In genomic region chr6:5956316-5956913, GRCm38 (mm10) we compare ENCODE assay signal across 23 mouse cellular contexts.
A peak's percentile ranks its signal among the peaks of the same experiment; 100 is the strongest.
DNase-seq lines count a peak whose midpoint lies in the region; ATAC-seq and TF ChIP-seq lines count a peak whose summit lies in the region.
"Had no signal": no experiment of that assay in that cellular context is flagged by ENCODE, and none has a peak within 500 bp of the region (broad histone marks: within the 10 kb centered on the region; RNA-seq: fewer than 3 reads in every experiment).

No protein-coding gene starts in this region.

- DNase-seq in left cerebral cortex, postnatal 4 days = peak; percentile 21
- no peak for DNase-seq in left cerebral cortex, adult 9 months (ENCODE audit: low spot score in 2 of 2)
- peak; percentile 49 for DNase-seq in embryonic facial prominence, embryonic 11.5 days (ENCODE audit: low spot score)
- DNase-seq in limb, embryonic 11.5 days (ENCODE audit: low spot score) = peak; percentile 41
- no peak for DNase-seq in c-Kit-positive CD71-positive TER-119-positive erythroid progenitor cells, embryonic 14.5 days (ENCODE audit: low spot score)
- DNase-seq: adrenal gland, postnatal 25 days; B cell, adult 2 months; cerebellum, adult 18-20 months; heart, postnatal 4 days; kidney, adult 18-20 months; layer of hippocampus, postnatal 36 days; liver, embryonic 13.5 days; right cerebral cortex, postnatal 25 days; thymus, adult 2 months had no signal

- no peaks in the 10 kb centered on the region for H3K27me3 ChIP-seq in embryonic facial prominence, embryonic 11.5 days (ENCODE audit: control insufficient read depth, insufficient read depth, low read length)
- no peaks in the 10 kb centered on the region for H3K27me3 ChIP-seq in limb, embryonic 11.5 days (ENCODE audit: control insufficient read depth, insufficient read depth, low read length)
- H3K27me3 ChIP-seq in intestine, postnatal 0 days (replicated peaks; ENCODE audit: control insufficient read depth, insufficient read depth, low read length) = no peaks in the 10 kb centered on the region
- H3K27me3 ChIP-seq: liver, embryonic 13.5 days; lung, embryonic 15.5 days; midbrain, embryonic 13.5 days; stomach, embryonic 15.5 days had no signal

- WGBS in embryonic facial prominence, embryonic 11.5 days = 53% methylated on average over 10 of the region's 10 CpGs
- WGBS in limb, embryonic 11.5 days = 39% methylated on average over 10 of the region's 10 CpGs
- 77% methylated on average over 10 of the region's 10 CpGs for WGBS in intestine, postnatal 0 days

- no peaks in the 10 kb centered on the region for H3K4me1 ChIP-seq in embryonic facial prominence, embryonic 11.5 days (ENCODE audit: control insufficient read depth, insufficient read depth, low read length)
- H3K4me1 ChIP-seq in limb, embryonic 11.5 days (ENCODE audit: control insufficient read depth, insufficient read depth, low read length) = peaks cover 2% of the 10 kb centered on the region; the same call in 1 of the 2 replicates
- no peaks in the 10 kb centered on the region for H3K4me1 ChIP-seq in intestine, postnatal 0 days (replicated peaks; ENCODE audit: control insufficient read depth, insufficient read depth, low read length)
- H3K4me1 ChIP-seq: liver, embryonic 13.5 days; lung, embryonic 15.5 days; midbrain, embryonic 13.5 days; stomach, embryonic 15.5 days had no signal

- H3K36me3 ChIP-seq in embryonic facial prominence, embryonic 11.5 days (replicated peaks; ENCODE audit: control insufficient read depth, insufficient read depth, low read depth, low read length) = no peaks in the 10 kb centered on the region
- no peaks in the 10 kb centered on the region for H3K36me3 ChIP-seq in limb, embryonic 11.5 days (ENCODE audit: control insufficient read depth, insufficient read depth, low read length)
- H3K36me3 ChIP-seq in intestine, postnatal 0 days (ENCODE audit: control insufficient read depth, insufficient read depth) = no peaks in the 10 kb centered on the region
- H3K36me3 ChIP-seq: liver, embryonic 13.5 days; lung, embryonic 15.5 days; midbrain, embryonic 13.5 days; stomach, embryonic 15.5 days had no signal

- intact Hi-C loops in left cerebral cortex, postnatal 4 days (cut with DNase I) = no loop called here

- H3K4me2 ChIP-seq in embryonic facial prominence, embryonic 11.5 days (ENCODE audit: low read depth, low read length) = no peak overlapping the region
- no peak overlapping the region for H3K4me2 ChIP-seq in limb, embryonic 11.5 days (ENCODE audit: low read depth, severe bottlenecking)
- H3K4me2 ChIP-seq in intestine, postnatal 0 days (replicated peaks; ENCODE audit: low read depth) = no peak overlapping the region
- H3K4me2 ChIP-seq: liver, embryonic 13.5 days; lung, embryonic 15.5 days; midbrain, embryonic 13.5 days; stomach, embryonic 15.5 days had no signal

- no peak overlapping the region for H3K4me3 ChIP-seq in embryonic facial prominence, embryonic 11.5 days (ENCODE audit: low read depth, low read length)
- H3K4me3 ChIP-seq in limb, embryonic 11.5 days (ENCODE audit: low read depth, low read length) = no peak overlapping the region
- no peak overlapping the region for H3K4me3 ChIP-seq in intestine, postnatal 0 days (ENCODE audit: low read depth, low read length)
- H3K4me3 ChIP-seq: liver, embryonic 13.5 days; lung, embryonic 15.5 days; midbrain, embryonic 13.5 days; stomach, embryonic 15.5 days had no signal

- no peaks in the 10 kb centered on the region for H3K9me3 ChIP-seq in embryonic facial prominence, embryonic 11.5 days (replicated peaks; ENCODE audit: control insufficient read depth, low read length)
- no peaks in the 10 kb centered on the region; the same call in 1 of the 2 replicates for H3K9me3 ChIP-seq in limb, embryonic 11.5 days (ENCODE audit: control insufficient read depth, low read length)
- H3K9me3 ChIP-seq in intestine, postnatal 0 days (ENCODE audit: control insufficient read depth) = no peaks in the 10 kb centered on the region
- H3K9me3 ChIP-seq: liver, embryonic 13.5 days; lung, embryonic 15.5 days; midbrain, embryonic 13.5 days; stomach, embryonic 15.5 days had no signal

- H3K9ac ChIP-seq in embryonic facial prominence, embryonic 11.5 days (replicated peaks; ENCODE audit: low read length) = no peak overlapping the region
- no peak overlapping the region for H3K9ac ChIP-seq in limb, embryonic 11.5 days (ENCODE audit: low read length)
- H3K9ac ChIP-seq in intestine, postnatal 0 days (ENCODE audit: low read depth, low read length) = no peak overlapping the region
- H3K9ac ChIP-seq: liver, embryonic 13.5 days; lung, embryonic 15.5 days; midbrain, embryonic 13.5 days; stomach, embryonic 15.5 days had no signal

- TF ChIP-seq CTCF in intestine, postnatal 0 days (IDR thresholded peaks at IDR 0.05; ENCODE audit: low read depth) = no peak

- peak; percentile 62; the same call in 1 of the 2 replicates for ATAC-seq in embryonic facial prominence, embryonic 11.5 days (replicated peaks; ENCODE audit: insufficient number of reproducible peaks, low FRiP score, low TSS enrichment, low read depth)
- ATAC-seq in limb, embryonic 11.5 days (ENCODE audit: insufficient number of reproducible peaks, low FRiP score, low TSS enrichment, low read depth) = 0 out of 2 replicates have a peak, but pooled peaks have one; percentile 35
- ATAC-seq in megakaryocyte-erythroid progenitor cell, adult 5-6 weeks (replicated peaks; ENCODE audit: low FRiP score, low TSS enrichment, poor library complexity, severe bottlenecking) = no peak
- no peak for ATAC-seq in intestine, postnatal 0 days
- ATAC-seq: forebrain, embryonic 14.5 days; hindbrain, embryonic 16.5 days; midbrain, embryonic 13.5 days had no signal

- H3K27ac ChIP-seq in embryonic facial prominence, embryonic 11.5 days (replicated peaks; ENCODE audit: low read depth, low read length) = no peak overlapping the region
- no peak overlapping the region for H3K27ac ChIP-seq in limb, embryonic 11.5 days (replicated peaks; ENCODE audit: low read depth, low read length)
- H3K27ac ChIP-seq in intestine, postnatal 0 days (ENCODE audit: low read depth, low read length) = no peak overlapping the region
- H3K27ac ChIP-seq: kidney, postnatal 0 days; liver, embryonic 13.5 days; lung, embryonic 15.5 days; macrophage; midbrain, embryonic 13.5 days; stomach, embryonic 15.5 days had no signal

Comparison
In these comparisons a context has a peak if more than half of its experiments do, and no peak if none do; other contexts are left out.
1. DNase-seq: peak in left cerebral cortex, postnatal 4 days (single experiment), embryonic facial prominence, embryonic 11.5 days (single experiment) and limb, embryonic 11.5 days (single experiment); none in left cerebral cortex, adult 9 months (0 of 2) and c-Kit-positive CD71-positive TER-119-positive erythroid progenitor cells, embryonic 14.5 days (single experiment).
2. ATAC-seq: peak in embryonic facial prominence, embryonic 11.5 days (single experiment) and limb, embryonic 11.5 days (single experiment); none in megakaryocyte-erythroid progenitor cell, adult 5-6 weeks (single experiment) and intestine, postnatal 0 days (single experiment).